Mouse (Mus musculus) liver, embryonic 12.5 days (tissue): Measurements from ENCODE around the gene Kif1b. TPM values are rescaled to one million over a fixed set of nuclear protein-coding genes. Genes with fewer than 3 reads are reported as not detected.
"Not testable (repeated sequence)": the region's sequence is repeated elsewhere in the genome, so short reads cannot be mapped to it uniquely, and the experiment has no call there.

Experiments
- ATAC-seq: fragments of 200-750 bp; cut with Nextera tagmentation; 2 replicates; pipeline ENCODE4 v1.8.0; 2017; ENCODE audit warnings: moderate number of reproducible peaks, mild to moderate bottlenecking, moderate library complexity
- H3K27ac ChIP-seq: fragments of 300-500 bp; sonication (generic); 2 replicates; pipeline ENCODE4 v1.5.1; 2016; ENCODE audit warnings: mild to moderate bottlenecking
- H3K27me3 ChIP-seq: fragments of 300-500 bp; sonication (generic); replicated peaks from 2 replicates; pipeline ENCODE4 v1.6.1; 2016; ENCODE audit warnings: mild to moderate bottlenecking, moderate library complexity
- H3K36me3 ChIP-seq: fragments of 300-500 bp; sonication (generic); 2 replicates; pipeline ENCODE4 v1.6.1; 2016; ENCODE audit warnings: mild to moderate bottlenecking, moderate library complexity
- H3K4me1 ChIP-seq: fragments of 300-500 bp; sonication (generic); 2 replicates; pipeline ENCODE4 v1.6.1; 2016
- H3K4me2 ChIP-seq: fragments of 300-500 bp; sonication (generic); 2 replicates; pipeline ENCODE4 v1.6.1; 2016; ENCODE audit warnings: mild to moderate bottlenecking, moderate library complexity
- H3K4me3 ChIP-seq: fragments of 300-500 bp; sonication (generic); 2 replicates; pipeline ENCODE4 v1.5.1; 2016; ENCODE audit warnings: mild to moderate bottlenecking, moderate library complexity
- H3K9ac ChIP-seq: fragments of 300-500 bp; sonication (generic); 2 replicates; pipeline ENCODE4 v1.6.1; 2016; ENCODE audit warnings: mild to moderate bottlenecking, moderate library complexity
- H3K9me3 ChIP-seq: fragments of 300-500 bp; sonication (generic); replicated peaks from 2 replicates; pipeline ENCODE4 v1.6.1; 2016; ENCODE audit warnings: mild to moderate bottlenecking, moderate library complexity
- WGBS: fragments of 180-500 bp; shearing (Covaris S2); methylation state at CpG from one replicate; pipeline ENCODE4 v1.1.7; 2016; ENCODE audit not compliant: insufficient replicate concordance; 5-methylcytosine and 5-hydroxymethylcytosine counted together
- polyA plus RNA-seq: library from polyadenylated mRNA; unstranded; fragments of >200 nt; fragmentation: Nextera tagmentation; extraction: Ambion mirVana; gene quantifications from 2 replicates; pipeline ENCODE4 v1.2.1, GENCODE M21; 2016

The Kif1b gene
- polyA plus RNA-seq, 1 experiment from 2014 or later: 9.1 TPM

- Histone ChIP-seq H3K9me3 (no peaks in the 10 kb centered on the region), H3K4me3 (no peak overlapping the region), H3K27me3 (no peaks in the 10 kb centered on the region), H3K9ac (no peak overlapping the region), H3K4me1 (peaks cover 16% of the 10 kb centered on the region), H3K36me3 (peaks cover 8% of the 10 kb centered on the region; the same call in 1 of the 2 replicates), H3K4me2 (no peak overlapping the region), H3K27ac (no peak overlapping the region)
- ATAC-seq: no peak
- 80% methylated on average over 6 of the region's 6 CpGs for WGBS
Observed at GRCm38 (mm10) chr4:149176645-149177044, 130.8 kb downstream of the Kif1b start.

- no peak for ATAC-seq
- Histone ChIP-seq H3K27me3 (no peaks in the 10 kb centered on the region), H3K4me3 (no peak overlapping the region), H3K27ac (no peak overlapping the region; the same call in 1 of the 2 replicates), H3K9me3 (no peaks in the 10 kb centered on the region), H3K4me2 (no peak overlapping the region), H3K36me3 (no peaks in the 10 kb centered on the region), H3K9ac (no peak overlapping the region), H3K4me1 (peaks cover 35% of the 10 kb centered on the region)
- 44% methylated on average over 6 of the region's 6 CpGs for WGBS
Observed at GRCm38 (mm10) chr4:149173661-149174060, 133.8 kb downstream of the Kif1b start.

DNA sequence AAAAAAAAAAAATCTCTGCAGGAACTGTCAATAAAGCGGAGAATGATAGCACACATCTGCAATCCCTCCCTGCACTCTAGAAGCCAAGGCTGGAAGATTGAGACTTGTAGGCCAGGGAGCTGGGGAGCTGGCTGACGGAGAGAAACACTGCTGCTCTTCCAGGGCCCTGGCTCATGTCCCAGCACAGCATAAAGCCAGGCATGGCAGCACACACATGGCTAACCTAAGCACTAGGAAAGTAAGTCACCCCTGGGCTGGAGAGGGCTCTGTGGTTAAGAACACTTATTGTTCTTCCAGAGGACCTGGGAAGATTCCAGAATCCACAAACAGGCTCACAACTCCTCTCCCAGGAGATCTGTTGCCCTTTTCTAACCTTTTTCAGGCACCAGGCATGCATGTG, 134.8 kb downstream of the Kif1b start:
- Histone ChIP-seq H3K4me2 (no peak overlapping the region), H3K27ac (no peak overlapping the region)

DNA sequence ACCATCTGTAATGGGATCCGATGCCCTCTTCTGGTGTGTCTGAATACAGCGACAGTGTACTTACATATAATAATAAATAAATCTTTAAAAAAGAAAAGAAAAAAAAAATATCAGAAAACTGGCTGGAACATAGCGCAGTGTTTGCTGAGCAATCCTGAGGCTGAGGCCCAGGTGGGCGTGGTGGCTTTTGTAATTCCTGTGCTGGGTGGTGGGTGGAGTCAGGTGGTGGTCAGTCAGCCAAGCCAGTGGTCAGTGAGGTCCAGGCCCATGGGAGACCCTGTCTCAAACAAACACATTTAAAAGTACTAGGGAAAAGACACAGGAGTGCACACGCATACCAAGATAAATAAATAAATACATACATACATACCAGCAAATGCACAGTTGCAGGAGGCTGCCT, 135.4 kb downstream of the Kif1b start:
- no peak overlapping the region for H3K27ac ChIP-seq
- 75% methylated on average over 5 of the region's 5 CpGs for WGBS
- no peak overlapping the region for H3K4me3 ChIP-seq
- H3K4me1 ChIP-seq: peaks cover 45% of the 10 kb centered on the region
- no peaks in the 10 kb centered on the region for H3K36me3 ChIP-seq
- H3K9ac ChIP-seq: no peak overlapping the region
- ATAC-seq: no peak
- no peaks in the 10 kb centered on the region for H3K27me3 ChIP-seq
- no peak overlapping the region for H3K4me2 ChIP-seq
- H3K9me3 ChIP-seq: no peaks in the 10 kb centered on the region

More for the DNA sequence above, 134.8 kb downstream of the Kif1b start:
- no peak overlapping the region for H3K4me3 ChIP-seq
- no peaks in the 10 kb centered on the region for H3K27me3 ChIP-seq
- H3K9ac ChIP-seq: no peak overlapping the region
- WGBS: 80% methylated on average over 2 of the region's 2 CpGs
- no peaks in the 10 kb centered on the region for H3K36me3 ChIP-seq
- no peak for ATAC-seq
- no peaks in the 10 kb centered on the region for H3K9me3 ChIP-seq
- peaks cover 43% of the 10 kb centered on the region for H3K4me1 ChIP-seq

DNA sequence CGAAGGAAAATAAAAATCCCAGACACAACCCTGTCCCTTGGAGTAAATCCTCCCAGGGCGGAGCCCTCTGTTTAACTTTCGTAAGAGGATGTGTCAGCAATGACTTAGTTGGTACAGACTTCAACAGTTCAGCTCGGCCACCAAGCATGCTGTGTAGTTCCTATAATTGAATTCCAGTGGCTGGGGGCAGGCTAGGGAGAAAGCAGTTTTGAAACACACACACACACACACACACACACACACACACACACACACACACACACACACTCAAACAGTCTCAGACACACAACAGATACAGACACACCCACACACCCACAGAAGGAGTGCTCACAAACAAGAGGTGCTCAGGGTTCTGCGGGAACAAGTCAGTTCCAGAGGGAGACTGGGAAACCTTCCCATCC, 135.9 kb downstream of the Kif1b start:
- peak overlapping the region; percentile 45; the same call in 1 of the 2 replicates for H3K27ac ChIP-seq
- no peak for ATAC-seq

DNA sequence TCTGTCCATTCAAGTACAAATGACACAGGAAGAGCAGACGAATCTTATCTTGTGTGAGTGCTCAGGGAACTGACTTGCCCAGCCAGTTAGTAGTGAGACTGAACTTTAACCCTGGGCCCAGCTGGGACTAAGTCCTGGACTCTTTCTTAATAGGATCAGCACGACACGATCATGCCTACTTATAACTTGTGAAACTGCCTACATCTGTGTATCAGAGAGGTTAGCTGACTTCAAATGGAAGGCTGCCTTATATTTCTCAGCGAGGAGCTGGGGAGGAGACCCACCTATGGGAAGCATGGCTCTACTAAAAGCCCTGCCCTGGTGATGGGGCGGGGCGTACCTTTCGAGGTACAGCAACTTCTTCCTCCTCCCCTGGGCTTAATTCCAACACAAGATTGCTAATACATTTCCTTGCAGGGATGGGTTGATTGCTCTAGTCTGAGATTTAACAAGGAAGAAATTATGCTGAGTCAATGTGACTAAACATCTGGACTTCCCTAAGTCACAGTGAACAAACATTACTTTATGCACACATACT, 137.0 kb downstream of the Kif1b start:
- peak overlapping the region; percentile 58 for H3K27ac ChIP-seq
- H3K27me3 ChIP-seq: no peaks in the 10 kb centered on the region
- 0 out of 2 replicates have a peak, but pooled peaks cover under 1% of the 10 kb centered on the region for H3K36me3 ChIP-seq
- 46% methylated on average over 7 of the region's 7 CpGs for WGBS
- no peak overlapping the region for H3K4me2 ChIP-seq
- H3K4me1 ChIP-seq: peaks cover 51% of the 10 kb centered on the region
- H3K4me3 ChIP-seq: no peak overlapping the region
- H3K9ac ChIP-seq: no peak overlapping the region
- ATAC-seq: no peak
- no peaks in the 10 kb centered on the region for H3K9me3 ChIP-seq

More for the DNA sequence above, 135.9 kb downstream of the Kif1b start:
- peaks cover 45% of the 10 kb centered on the region for H3K4me1 ChIP-seq
- no peak overlapping the region for H3K4me2 ChIP-seq
- no peaks in the 10 kb centered on the region for H3K27me3 ChIP-seq
- 60% methylated on average over 5 of the region's 5 CpGs for whole genome bisulfite sequencing
- H3K9me3 ChIP-seq: no peaks in the 10 kb centered on the region
- no peaks in the 10 kb centered on the region for H3K36me3 ChIP-seq
- no peak overlapping the region for H3K4me3 ChIP-seq
- no peak overlapping the region for H3K9ac ChIP-seq

- not testable (repeated sequence) for H3K9ac ChIP-seq, H3K4me3 ChIP-seq, ATAC-seq, H3K27me3 ChIP-seq, H3K36me3 ChIP-seq, H3K4me2 ChIP-seq, H3K9me3 ChIP-seq
- WGBS: 81% methylated on average over 7 of the region's 8 CpGs
- Histone ChIP-seq H3K4me1 (peaks cover 56% of the 10 kb centered on the region), H3K27ac (peak overlapping the region; percentile 58)
Observed at GRCm38 (mm10) chr4:149169926-149170325, 137.6 kb downstream of the Kif1b start.

DNA sequence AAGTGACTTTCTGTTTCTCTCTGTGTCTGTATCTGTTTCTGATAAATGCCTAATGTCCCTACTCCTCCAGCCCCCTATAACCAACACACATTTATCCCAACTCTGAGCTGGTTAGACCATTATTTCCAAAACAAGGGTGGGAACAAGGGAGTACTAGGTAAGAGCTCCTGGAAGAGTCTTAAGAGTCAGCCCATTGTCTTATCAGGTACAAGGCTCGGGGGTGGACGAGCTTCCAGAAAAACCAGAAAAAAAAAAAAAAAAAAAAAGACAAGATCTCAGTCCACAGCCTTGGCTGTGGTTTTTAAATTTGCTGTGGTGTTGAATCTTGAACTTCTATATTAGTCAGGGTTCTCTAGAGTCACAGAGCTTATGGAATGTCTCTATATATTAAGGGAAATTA, 139.5 kb downstream of the Kif1b start:
- no peaks in the 10 kb centered on the region for H3K27me3 ChIP-seq
- H3K4me1 ChIP-seq: peaks cover 70% of the 10 kb centered on the region
- H3K4me2 ChIP-seq: peak overlapping the region; percentile 99
- peaks cover 25% of the 10 kb centered on the region for H3K36me3 ChIP-seq
- H3K9me3 ChIP-seq: no peaks in the 10 kb centered on the region
- 13% methylated on average over 2 of the region's 2 CpGs for WGBS
- H3K27ac ChIP-seq: peak overlapping the region; percentile 69; the same call in 1 of the 2 replicates
- peak overlapping the region; percentile 86; the same call in 1 of the 2 replicates for H3K4me3 ChIP-seq
- no peak for ATAC-seq
- peak overlapping the region; percentile 73; the same call in 1 of the 2 replicates for H3K9ac ChIP-seq

GRCm38 (mm10) chr4:149166957-149167611, 140.4 kb downstream of the Kif1b start:
- H3K27ac ChIP-seq: peak overlapping the region; percentile 69
- peaks cover 63% of the 10 kb centered on the region for H3K4me1 ChIP-seq
- H3K4me3 ChIP-seq: peak overlapping the region; percentile 86
- H3K27me3 ChIP-seq: no peaks in the 10 kb centered on the region
- H3K9ac ChIP-seq: peak overlapping the region; percentile 73
- peak overlapping the region; percentile 99 for H3K4me2 ChIP-seq
- H3K9me3 ChIP-seq: no peaks in the 10 kb centered on the region
- 2% methylated on average over 27 of the region's 27 CpGs for WGBS
- peaks cover 34% of the 10 kb centered on the region for H3K36me3 ChIP-seq
- peak; percentile 38 for ATAC-seq

DNA sequence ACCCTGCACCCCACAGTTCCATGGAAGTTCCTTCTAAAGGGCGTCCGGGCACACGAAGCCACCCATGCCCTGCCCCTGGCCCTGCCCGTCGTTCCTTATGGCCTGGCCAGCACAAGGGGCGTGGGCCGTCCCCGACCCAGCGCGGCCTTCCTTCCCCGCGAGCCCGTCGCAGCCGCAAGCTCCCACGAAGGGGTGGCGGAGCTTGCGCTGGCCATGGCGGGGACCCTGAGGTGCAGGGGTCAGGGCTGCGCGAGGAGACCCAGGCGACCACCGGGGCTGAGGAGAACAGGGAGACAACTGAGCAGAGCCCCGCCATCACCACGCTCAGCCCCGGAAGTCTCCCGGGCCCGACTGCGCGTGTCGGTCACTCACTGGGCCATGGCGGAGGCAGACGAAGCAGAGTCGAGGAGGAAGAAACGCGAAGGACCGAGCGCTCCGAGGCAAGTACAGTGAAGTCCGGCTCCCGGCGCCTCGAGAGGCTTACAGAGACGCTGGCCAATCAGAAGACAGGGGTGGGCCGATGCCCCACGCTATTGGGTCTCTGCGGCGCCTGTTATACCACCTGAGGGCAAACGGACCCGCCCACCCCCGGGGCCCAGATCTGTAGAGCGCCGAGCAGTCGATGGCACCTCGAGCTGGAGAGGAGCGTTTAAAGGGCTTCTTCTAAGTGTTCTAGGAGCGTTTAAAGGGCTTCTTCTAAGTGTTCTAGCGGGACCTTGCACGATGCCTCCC, 141.1 kb downstream of the Kif1b start, which contains the start of gene Pgd:
TSS of gene Pgd (minus strand) at position 557 of the 732 bp plus-strand sequence.
- Histone ChIP-seq H3K36me3 (peaks cover 41% of the 10 kb centered on the region), H3K4me2 (peak within 1 kb of the TSS; percentile 99), H3K4me1 (peaks cover 56% of the 10 kb centered on the region), H3K9me3 (no peaks in the 10 kb centered on the region), H3K27me3 (no peaks in the 10 kb centered on the region), H3K4me3 (peak within 1 kb of the TSS; percentile 86), H3K27ac (peak within 1 kb of the TSS; percentile 91), H3K9ac (peak within 1 kb of the TSS; percentile 93)
- under 1% methylated on average over 58 of the region's 59 CpGs for whole genome bisulfite sequencing
- ATAC-seq: peak; percentile 98

- Histone ChIP-seq H3K4me1 (peaks cover 43% of the 10 kb centered on the region), H3K27me3 (no peaks in the 10 kb centered on the region), H3K9ac (no peak overlapping the region), H3K4me2 (no peak overlapping the region; the same call in 1 of the 2 replicates), H3K27ac (no peak overlapping the region), H3K4me3 (no peak overlapping the region), H3K36me3 (peaks cover 64% of the 10 kb centered on the region), H3K9me3 (no peaks in the 10 kb centered on the region)
- 57% methylated on average over 5 of the region's 5 CpGs for WGBS
- no peak for ATAC-seq
Observed at GRCm38 (mm10) chr4:149164150-149164549, 143.3 kb downstream of the Kif1b start.

GRCm38 (mm10) chr4:149163196-149163595, 144.3 kb downstream of the Kif1b start:
- H3K9me3 ChIP-seq: no peaks in the 10 kb centered on the region
- ATAC-seq: no peak
- no peak overlapping the region for H3K4me2 ChIP-seq
- 62% methylated on average over 1 of the region's 1 CpGs for WGBS
- H3K27me3 ChIP-seq: no peaks in the 10 kb centered on the region
- no peak overlapping the region for H3K9ac ChIP-seq
- H3K4me1 ChIP-seq: peaks cover 40% of the 10 kb centered on the region
- H3K4me3 ChIP-seq: no peak overlapping the region
- peaks cover 73% of the 10 kb centered on the region for H3K36me3 ChIP-seq
- H3K27ac ChIP-seq: no peak overlapping the region
